Mouse (Mus musculus): ENCODE results near the gene Hepacam2. TPM values are rescaled to one million over a fixed set of nuclear protein-coding genes. Genes with fewer than 3 reads are reported as not detected.

Hepacam2 gene
- polyA plus RNA-seq, 1 experiment from 2014 or later: 1.6 TPM

- H3K4me3 ChIP-seq (ENCODE audit: low read length): no peak overlapping the region
- no peaks in the 10 kb centered on the region for H3K9me3 ChIP-seq (ENCODE audit: control insufficient read depth, low read length)
- no peak overlapping the region for H3K4me2 ChIP-seq (ENCODE audit: low read length)
- no peaks in the 10 kb centered on the region for H3K27me3 ChIP-seq (replicated peaks; ENCODE audit: control insufficient read depth, insufficient read depth, low read length)
- H3K27ac ChIP-seq (ENCODE audit: low read depth, low read length): no peak overlapping the region
- H3K9ac ChIP-seq (ENCODE audit: low read depth, low read length): no peak overlapping the region
- 89% methylated on average over 3 of the region's 3 CpGs for WGBS
- no peaks in the 10 kb centered on the region for H3K36me3 ChIP-seq (ENCODE audit: control insufficient read depth, insufficient read depth, low read length)
- no peak for ATAC-seq
- H3K4me1 ChIP-seq (ENCODE audit: control insufficient read depth, insufficient read depth, low read depth, low read length): no peaks in the 10 kb centered on the region
These were observed 16.4 kb downstream of the Hepacam2 start for GRCm38 (mm10) chr6:3481705-3482104.

- 60% methylated on average over 5 of the region's 5 CpGs for WGBS
- no peak overlapping the region for H3K4me3 ChIP-seq (ENCODE audit: low read length)
These were observed 18.2 kb downstream of the Hepacam2 start for GRCm38 (mm10) chr6:3479853-3480252.

GRCm38 (mm10) chr6:3476299-3476698 is 21.8 kb downstream of the Hepacam2 start:
- Histone ChIP-seq H3K4me3 (ENCODE audit: low read length) (no peak overlapping the region), H3K9ac (ENCODE audit: low read depth, low read length) (no peak overlapping the region), H3K36me3 (ENCODE audit: control insufficient read depth, insufficient read depth, low read length) (no peaks in the 10 kb centered on the region), H3K27me3 (replicated peaks; ENCODE audit: control insufficient read depth, insufficient read depth, low read length) (no peaks in the 10 kb centered on the region), H3K4me2 (ENCODE audit: low read length) (no peak overlapping the region), H3K27ac (ENCODE audit: low read depth, low read length) (no peak overlapping the region), H3K4me1 (ENCODE audit: control insufficient read depth, insufficient read depth, low read depth, low read length) (no peaks in the 10 kb centered on the region), H3K9me3 (ENCODE audit: control insufficient read depth, low read length) (no peaks in the 10 kb centered on the region)
- WGBS: 45% methylated on average over 2 of the region's 2 CpGs
- no peak for ATAC-seq

More at GRCm38 (mm10) chr6:3479853-3480252, 18.2 kb downstream of the Hepacam2 start:
- Histone ChIP-seq H3K27me3 (replicated peaks; ENCODE audit: control insufficient read depth, insufficient read depth, low read length) (no peaks in the 10 kb centered on the region), H3K4me2 (ENCODE audit: low read length) (no peak overlapping the region), H3K36me3 (ENCODE audit: control insufficient read depth, insufficient read depth, low read length) (no peaks in the 10 kb centered on the region), H3K9ac (ENCODE audit: low read depth, low read length) (no peak overlapping the region), H3K4me1 (ENCODE audit: control insufficient read depth, insufficient read depth, low read depth, low read length) (no peaks in the 10 kb centered on the region), H3K27ac (ENCODE audit: low read depth, low read length) (no peak overlapping the region), H3K9me3 (ENCODE audit: control insufficient read depth, low read length) (no peaks in the 10 kb centered on the region)
- ATAC-seq: no peak

DNA sequence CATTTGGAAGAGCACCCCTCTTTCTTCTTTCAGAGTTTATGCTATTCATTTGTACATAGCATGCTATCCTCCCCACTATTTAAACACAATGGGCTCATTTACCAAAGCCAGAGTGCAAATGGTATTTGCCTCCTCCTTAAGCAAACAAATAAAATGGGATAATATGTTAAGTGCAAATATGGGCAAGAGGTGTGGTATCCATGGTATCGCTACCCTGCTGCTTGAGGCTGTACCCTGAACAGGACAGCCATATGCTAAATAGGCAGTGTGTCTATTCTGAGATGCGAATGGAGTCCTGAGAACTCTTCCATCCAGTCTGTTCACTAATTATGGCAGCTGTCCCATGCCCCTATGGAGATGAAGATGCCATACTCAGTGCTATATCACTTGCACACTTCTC is 27.4 kb downstream of the Hepacam2 start:
- WGBS: 70% methylated on average over 2 of the region's 2 CpGs
- no peak for ATAC-seq
- Histone ChIP-seq H3K4me1 (ENCODE audit: control insufficient read depth, insufficient read depth, low read depth, low read length) (no peaks in the 10 kb centered on the region), H3K4me3 (ENCODE audit: low read length) (no peak overlapping the region), H3K27ac (ENCODE audit: low read depth, low read length) (no peak overlapping the region), H3K4me2 (ENCODE audit: low read length) (no peak overlapping the region), H3K9ac (ENCODE audit: low read depth, low read length) (no peak overlapping the region), H3K27me3 (replicated peaks; ENCODE audit: control insufficient read depth, insufficient read depth, low read length) (no peaks in the 10 kb centered on the region), H3K9me3 (ENCODE audit: control insufficient read depth, low read length) (no peaks in the 10 kb centered on the region), H3K36me3 (ENCODE audit: control insufficient read depth, insufficient read depth, low read length) (no peaks in the 10 kb centered on the region)

DNA sequence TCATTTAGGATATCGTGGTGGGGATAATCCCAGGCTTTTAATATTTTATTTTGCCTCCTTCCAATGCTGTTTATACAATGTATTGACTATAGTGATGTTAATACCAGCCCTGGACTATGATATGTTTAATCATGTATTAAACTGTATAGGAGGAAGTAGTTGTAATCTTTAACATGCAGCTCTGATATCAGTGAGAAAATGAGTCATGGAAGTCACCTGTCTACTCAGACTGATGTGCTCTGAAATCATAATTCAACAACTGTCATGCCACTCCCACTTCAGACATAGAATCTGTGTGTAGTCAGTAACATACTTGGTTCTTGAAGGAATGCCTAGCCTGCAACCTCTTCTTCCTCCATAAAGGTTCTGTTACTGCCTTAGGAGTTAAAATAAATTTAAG is 29.5 kb downstream of the Hepacam2 start:
- H3K9me3 ChIP-seq (ENCODE audit: control insufficient read depth, low read length): no peaks in the 10 kb centered on the region
- H3K27me3 ChIP-seq (replicated peaks; ENCODE audit: control insufficient read depth, insufficient read depth, low read length): no peaks in the 10 kb centered on the region
- WGBS: 69% methylated on average over 1 of the region's 1 CpGs
- no peaks in the 10 kb centered on the region for H3K4me1 ChIP-seq (ENCODE audit: control insufficient read depth, insufficient read depth, low read depth, low read length)
- H3K4me2 ChIP-seq (ENCODE audit: low read length): no peak overlapping the region
- H3K9ac ChIP-seq (ENCODE audit: low read depth, low read length): no peak overlapping the region
- no peak overlapping the region for H3K4me3 ChIP-seq (ENCODE audit: low read length)
- no peaks in the 10 kb centered on the region for H3K36me3 ChIP-seq (ENCODE audit: control insufficient read depth, insufficient read depth, low read length)
- ATAC-seq: no peak
- no peak overlapping the region for H3K27ac ChIP-seq (ENCODE audit: low read depth, low read length)

- H3K9me3 ChIP-seq (ENCODE audit: control insufficient read depth, low read length): no peaks in the 10 kb centered on the region
- H3K27me3 ChIP-seq (replicated peaks; ENCODE audit: control insufficient read depth, insufficient read depth, low read length): no peaks in the 10 kb centered on the region
- ATAC-seq: no peak
- H3K9ac ChIP-seq (ENCODE audit: low read depth, low read length): no peak overlapping the region
- no peak overlapping the region for H3K4me2 ChIP-seq (ENCODE audit: low read length)
- no peaks in the 10 kb centered on the region for H3K36me3 ChIP-seq (ENCODE audit: control insufficient read depth, insufficient read depth, low read length)
- H3K27ac ChIP-seq (ENCODE audit: low read depth, low read length): no peak overlapping the region
- H3K4me3 ChIP-seq (ENCODE audit: low read length): no peak overlapping the region
- no peaks in the 10 kb centered on the region for H3K4me1 ChIP-seq (ENCODE audit: control insufficient read depth, insufficient read depth, low read depth, low read length)
- WGBS: 80% methylated on average over 2 of the region's 2 CpGs
These were observed 34.5 kb downstream of the Hepacam2 start for GRCm38 (mm10) chr6:3463594-3463993.

GRCm38 (mm10) chr6:3463026-3463425 is 35.1 kb downstream of the Hepacam2 start:
- Histone ChIP-seq H3K36me3 (ENCODE audit: control insufficient read depth, insufficient read depth, low read length) (no peaks in the 10 kb centered on the region), H3K27me3 (replicated peaks; ENCODE audit: control insufficient read depth, insufficient read depth, low read length) (no peaks in the 10 kb centered on the region), H3K4me2 (ENCODE audit: low read length) (no peak overlapping the region), H3K4me1 (ENCODE audit: control insufficient read depth, insufficient read depth, low read depth, low read length) (no peaks in the 10 kb centered on the region), H3K9ac (ENCODE audit: low read depth, low read length) (no peak overlapping the region), H3K27ac (ENCODE audit: low read depth, low read length) (no peak overlapping the region), H3K9me3 (ENCODE audit: control insufficient read depth, low read length) (no peaks in the 10 kb centered on the region), H3K4me3 (ENCODE audit: low read length) (no peak overlapping the region)
- no peak for ATAC-seq
- WGBS: 81% methylated on average over 6 of the region's 6 CpGs

GRCm38 (mm10) chr6:3455944-3456536 is 42.1 kb downstream of the Hepacam2 start:
- H3K4me2 ChIP-seq (ENCODE audit: low read length): no peak overlapping the region
- no peak for ATAC-seq
- 69% methylated on average over 11 of the region's 11 CpGs for WGBS
- no peaks in the 10 kb centered on the region for H3K4me1 ChIP-seq (ENCODE audit: control insufficient read depth, insufficient read depth, low read depth, low read length)
- no peaks in the 10 kb centered on the region for H3K36me3 ChIP-seq (ENCODE audit: control insufficient read depth, insufficient read depth, low read length)
- H3K4me3 ChIP-seq (ENCODE audit: low read length): no peak overlapping the region
- H3K9ac ChIP-seq (ENCODE audit: low read depth, low read length): no peak overlapping the region
- no peak overlapping the region for H3K27ac ChIP-seq (ENCODE audit: low read depth, low read length)
- no peaks in the 10 kb centered on the region for H3K27me3 ChIP-seq (replicated peaks; ENCODE audit: control insufficient read depth, insufficient read depth, low read length)
- no peaks in the 10 kb centered on the region for H3K9me3 ChIP-seq (ENCODE audit: control insufficient read depth, low read length)

- Histone ChIP-seq H3K27me3 (replicated peaks; ENCODE audit: control insufficient read depth, insufficient read depth, low read length) (no peaks in the 10 kb centered on the region), H3K9ac (ENCODE audit: low read depth, low read length) (no peak overlapping the region), H3K27ac (ENCODE audit: low read depth, low read length) (no peak overlapping the region), H3K4me1 (ENCODE audit: control insufficient read depth, insufficient read depth, low read depth, low read length) (no peaks in the 10 kb centered on the region), H3K4me2 (ENCODE audit: low read length) (no peak overlapping the region), H3K36me3 (ENCODE audit: control insufficient read depth, insufficient read depth, low read length) (no peaks in the 10 kb centered on the region), H3K9me3 (ENCODE audit: control insufficient read depth, low read length) (no peaks in the 10 kb centered on the region), H3K4me3 (ENCODE audit: low read length) (no peak overlapping the region)
- WGBS: 47% methylated on average over 5 of the region's 5 CpGs
- no peak for ATAC-seq
These were observed 43.7 kb downstream of the Hepacam2 start for GRCm38 (mm10) chr6:3454421-3454820.

- ATAC-seq: peak; percentile 65
- H3K4me2 ChIP-seq (ENCODE audit: low read length): no peak overlapping the region
- no peak overlapping the region for H3K4me3 ChIP-seq (ENCODE audit: low read length)
- H3K27me3 ChIP-seq (replicated peaks; ENCODE audit: control insufficient read depth, insufficient read depth, low read length): no peaks in the 10 kb centered on the region
- no peak overlapping the region for H3K27ac ChIP-seq (ENCODE audit: low read depth, low read length)
- H3K9ac ChIP-seq (ENCODE audit: low read depth, low read length): no peak overlapping the region
- no peaks in the 10 kb centered on the region for H3K4me1 ChIP-seq (ENCODE audit: control insufficient read depth, insufficient read depth, low read depth, low read length)
- 7% methylated on average over 5 of the region's 5 CpGs for WGBS
- H3K9me3 ChIP-seq (ENCODE audit: control insufficient read depth, low read length): no peaks in the 10 kb centered on the region
- H3K36me3 ChIP-seq (ENCODE audit: control insufficient read depth, insufficient read depth, low read length): no peaks in the 10 kb centered on the region
These were observed 50.7 kb downstream of the Hepacam2 start for GRCm38 (mm10) chr6:3447404-3447803.

All from hindbrain, embryonic 16.5 days (tissue).